Mouse (Mus musculus): ENCODE results near the gene 2810459M11Rik. TPM values are rescaled to one million over a fixed set of nuclear protein-coding genes. Genes with fewer than 3 reads are reported as not detected.
A peak's percentile ranks its signal among the peaks of the same experiment; 100 is the strongest.
"Not testable (repeated sequence)": the region's sequence is repeated elsewhere in the genome, so short reads cannot be mapped to it uniquely, and the experiment has no call there.

2810459M11Rik gene
- not detected in 2 replicates for polyA plus RNA-seq (2012; ENCODE audit: insufficient read depth, insufficient read length, missing spikeins)

- Histone ChIP-seq H3K4me3 (ENCODE audit: insufficient read depth, low read length) (peak within 1 kb of the TSS; percentile 59), H3K27ac (ENCODE audit: insufficient read depth, low read depth, low read length) (no peak within 1 kb of the TSS), H3K4me1 (ENCODE audit: control insufficient read depth, insufficient read depth, low read length) (peaks cover under 1% of the 10 kb centered on the region)
- TF ChIP-seq CTCF (IDR thresholded peaks at IDR 0.05; ENCODE audit: low read depth, low read length) (no peak), POLR2A (IDR thresholded peaks at IDR 0.05; ENCODE audit: borderline replicate concordance, low read depth, low read length) (no peak)
These were observed at the start of gene 2810459M11Rik for GRCm38 (mm10) chr1:86045848-86046805. TSS of gene 2810459M11Rik (plus strand) at chr1:86045863.

GRCm38 (mm10) chr1:85997221-85997620 lies 48.4 kb upstream of the 2810459M11Rik start:
- TF ChIP-seq POLR2A (IDR thresholded peaks at IDR 0.05; ENCODE audit: borderline replicate concordance, low read depth, low read length) = no peak
- no peak for TF ChIP-seq CTCF (IDR thresholded peaks at IDR 0.05; ENCODE audit: low read depth, low read length)

GRCm38 (mm10) chr1:85998012-85998411 lies 47.7 kb upstream of the 2810459M11Rik start:
- no peak overlapping the region for H3K27ac ChIP-seq (ENCODE audit: insufficient read depth, low read depth, low read length)
- TF ChIP-seq POLR2A (IDR thresholded peaks at IDR 0.05; ENCODE audit: borderline replicate concordance, low read depth, low read length) (no peak), CTCF (IDR thresholded peaks at IDR 0.05; ENCODE audit: low read depth, low read length) (no peak)
- H3K4me1 ChIP-seq (ENCODE audit: control insufficient read depth, insufficient read depth, low read length) = no peaks in the 10 kb centered on the region
- no peak overlapping the region for H3K4me3 ChIP-seq (ENCODE audit: insufficient read depth, low read length)

More at GRCm38 (mm10) chr1:85997221-85997620, 48.4 kb upstream of the 2810459M11Rik start:
- Histone ChIP-seq H3K27ac (ENCODE audit: insufficient read depth, low read depth, low read length) (no peak overlapping the region), H3K4me3 (ENCODE audit: insufficient read depth, low read length) (no peak overlapping the region), H3K4me1 (ENCODE audit: control insufficient read depth, insufficient read depth, low read length) (no peaks in the 10 kb centered on the region)

- H3K27ac ChIP-seq (ENCODE audit: insufficient read depth, low read depth, low read length) = no peak overlapping the region
- TF ChIP-seq POLR2A (IDR thresholded peaks at IDR 0.05; ENCODE audit: borderline replicate concordance, low read depth, low read length) (no peak), CTCF (IDR thresholded peaks at IDR 0.05; ENCODE audit: low read depth, low read length) (no peak)
- H3K4me1 ChIP-seq (ENCODE audit: control insufficient read depth, insufficient read depth, low read length) = no peaks in the 10 kb centered on the region
- H3K4me3 ChIP-seq (ENCODE audit: insufficient read depth, low read length) = no peak overlapping the region
These were observed 45.7 kb upstream of the 2810459M11Rik start for GRCm38 (mm10) chr1:85999853-86000570.

DNA sequence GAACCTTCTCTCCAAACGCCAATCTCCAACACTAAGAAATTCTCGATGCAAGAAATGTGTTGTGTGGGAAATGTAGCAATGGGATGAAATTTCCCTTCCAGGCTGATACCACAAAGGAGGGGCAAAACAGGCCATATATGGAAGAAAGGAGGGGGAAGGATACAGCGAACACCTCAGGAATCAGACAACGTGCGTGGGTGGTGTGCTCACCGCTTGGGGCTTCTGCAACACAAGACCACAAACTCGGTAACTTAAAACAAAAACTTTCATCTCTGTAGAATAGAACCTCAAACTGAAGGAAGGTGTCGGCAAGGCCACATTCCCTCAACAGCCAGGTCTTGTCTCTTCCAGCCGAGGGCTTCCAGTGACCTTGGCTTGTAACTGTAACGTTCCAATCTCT lies 40.1 kb upstream of the 2810459M11Rik start:
- no peak overlapping the region for H3K4me3 ChIP-seq (ENCODE audit: insufficient read depth, low read length)
- H3K4me1 ChIP-seq (ENCODE audit: control insufficient read depth, insufficient read depth, low read length) = no peaks in the 10 kb centered on the region
- TF ChIP-seq POLR2A (IDR thresholded peaks at IDR 0.05; ENCODE audit: borderline replicate concordance, low read depth, low read length) (no peak), CTCF (IDR thresholded peaks at IDR 0.05; ENCODE audit: low read depth, low read length) (no peak)
- H3K27ac ChIP-seq (ENCODE audit: insufficient read depth, low read depth, low read length) = no peak overlapping the region

DNA sequence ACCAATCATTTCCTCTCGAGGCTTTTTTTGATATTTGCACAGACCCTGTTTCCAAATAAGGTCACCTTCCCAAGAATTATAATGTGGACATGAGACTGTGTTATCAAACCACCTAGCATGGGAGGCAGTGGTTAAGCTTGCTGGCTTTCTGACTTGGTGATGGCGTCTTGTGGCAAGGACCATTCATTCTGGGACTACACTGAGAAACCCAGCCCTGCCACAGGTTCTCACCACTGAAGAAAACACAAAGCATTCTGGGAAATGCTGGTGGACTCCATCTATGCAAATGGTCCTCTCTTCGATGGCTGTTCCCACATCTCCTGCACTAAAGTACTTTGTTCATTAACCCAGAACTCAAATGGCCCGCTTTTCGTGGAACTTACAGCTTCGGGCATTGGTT lies 39.6 kb upstream of the 2810459M11Rik start:
- Histone ChIP-seq H3K4me1 (ENCODE audit: control insufficient read depth, insufficient read depth, low read length) (no peaks in the 10 kb centered on the region), H3K27ac (ENCODE audit: insufficient read depth, low read depth, low read length) (no peak overlapping the region), H3K4me3 (ENCODE audit: insufficient read depth, low read length) (no peak overlapping the region)
- TF ChIP-seq POLR2A (IDR thresholded peaks at IDR 0.05; ENCODE audit: borderline replicate concordance, low read depth, low read length) (no peak), CTCF (IDR thresholded peaks at IDR 0.05; ENCODE audit: low read depth, low read length) (no peak)

- Histone ChIP-seq H3K4me1 (ENCODE audit: control insufficient read depth, insufficient read depth, low read length) (no peaks in the 10 kb centered on the region), H3K27ac (ENCODE audit: insufficient read depth, low read depth, low read length) (no peak overlapping the region), H3K4me3 (ENCODE audit: insufficient read depth, low read length) (no peak overlapping the region)
- TF ChIP-seq CTCF (IDR thresholded peaks at IDR 0.05; ENCODE audit: low read depth, low read length) = peak; percentile 93
- no peak for TF ChIP-seq POLR2A (IDR thresholded peaks at IDR 0.05; ENCODE audit: borderline replicate concordance, low read depth, low read length)
These were observed 37.9 kb upstream of the 2810459M11Rik start for GRCm38 (mm10) chr1:86007778-86008177.

DNA sequence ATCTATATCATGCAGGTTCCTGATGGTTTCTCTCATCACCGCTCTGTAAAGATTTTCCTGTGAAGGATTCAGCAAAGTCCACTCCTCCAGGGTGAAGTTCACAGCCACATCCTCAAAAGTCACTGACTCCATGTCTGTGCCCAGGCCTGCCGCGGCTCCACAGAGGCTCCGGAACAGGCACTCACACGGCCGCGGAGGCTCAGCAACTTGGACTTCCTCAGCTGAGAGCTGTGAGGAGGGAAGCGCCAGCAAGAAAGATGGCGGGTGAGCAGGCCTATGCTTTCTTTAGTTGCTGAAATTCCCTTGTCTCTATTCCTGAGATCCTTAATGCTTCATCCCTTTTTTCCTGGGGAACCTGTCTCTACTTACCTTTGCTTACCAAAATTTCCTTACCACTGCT lies 29.9 kb upstream of the 2810459M11Rik start:
- not testable (repeated sequence) for H3K4me1 ChIP-seq (ENCODE audit: control insufficient read depth, insufficient read depth, low read length); H3K27ac ChIP-seq (ENCODE audit: insufficient read depth, low read depth, low read length); H3K4me3 ChIP-seq (ENCODE audit: insufficient read depth, low read length)

GRCm38 (mm10) chr1:86016516-86016915 lies 29.1 kb upstream of the 2810459M11Rik start, which contains the start of gene Spata3:
TSS of gene Spata3 (plus strand) at chr1:86016816.
- H3K4me1 ChIP-seq (ENCODE audit: control insufficient read depth, insufficient read depth, low read length) = peaks cover 1% of the 10 kb centered on the region; the same call in 1 of the 2 replicates
- no peak within 1 kb of the TSS for H3K4me3 ChIP-seq (ENCODE audit: insufficient read depth, low read length)
- TF ChIP-seq CTCF (IDR thresholded peaks at IDR 0.05; ENCODE audit: low read depth, low read length) (no peak), POLR2A (IDR thresholded peaks at IDR 0.05; ENCODE audit: borderline replicate concordance, low read depth, low read length) (no peak)
- no peak within 1 kb of the TSS for H3K27ac ChIP-seq (ENCODE audit: insufficient read depth, low read depth, low read length)

All from bone marrow macrophage, adult 2 months (primary cell).